Mouse (Mus musculus) thymus, adult 2 months (tissue): ENCODE measurements at regions not wholly inside any gene's neighbourhood (a gene's known extent, or its start where the extent isn't known, plus 50 kb on each side); places are given as distances from the start of the nearest gene placed in this dataset.

Source experiments
- DNase-seq: peaks from one replicate; pipeline ENCODE4 v3.0.0; 2021
- H3K27ac ChIP-seq: fragments of 200-500 bp; 2 replicates; pipeline ENCODE4 v1.5.1; 2012; ENCODE audit warnings: low read length, control low read depth; ENCODE audit not compliant: control insufficient read depth, insufficient read depth
- H3K27me3 ChIP-seq: fragments of 200-500 bp; 2 replicates; pipeline ENCODE4 v1.6.1; 2012; ENCODE audit warnings: mild to moderate bottlenecking, low read length, moderate library complexity, mixed read lengths; ENCODE audit not compliant: control insufficient read depth, insufficient read depth
- H3K36me3 ChIP-seq: fragments of 200-500 bp; 2 replicates; pipeline ENCODE4 v1.6.1; 2012; ENCODE audit warnings: mild to moderate bottlenecking, low read length, moderate library complexity; ENCODE audit not compliant: control insufficient read depth, insufficient read depth
- H3K4me1 ChIP-seq: fragments of 200-500 bp; replicated peaks from 2 replicates; pipeline ENCODE4 v1.6.1; 2012; ENCODE audit warnings: low read length; ENCODE audit not compliant: control insufficient read depth, insufficient read depth
- H3K4me3 ChIP-seq: fragments of 200-500 bp; 2 replicates; pipeline ENCODE4 v1.5.1; 2012; ENCODE audit warnings: mild to moderate bottlenecking, low read length, control low read depth, moderate library complexity; ENCODE audit not compliant: control insufficient read depth, insufficient read depth
- CTCF ChIP-seq: fragments of 200-500 bp; IDR thresholded peaks from 2 replicates; pipeline ENCODE4 v1.5.1; 2012; ENCODE audit warnings: mild to moderate bottlenecking, control low read depth, low read length, moderate library complexity, borderline replicate concordance; ENCODE audit not compliant: control insufficient read depth, poor library complexity, insufficient read depth; ENCODE audit errors: extremely low read depth
- POLR2A ChIP-seq: fragments of 200-500 bp; IDR thresholded peaks from 2 replicates; pipeline ENCODE4 v1.6.1; 2012; ENCODE audit warnings: mild to moderate bottlenecking, low read length, control low read depth, moderate library complexity; ENCODE audit not compliant: control insufficient read depth, poor library complexity, insufficient read depth; ENCODE audit errors: extremely low read depth
- WGBS: fragments of 180-500 bp; shearing (Covaris S2); methylation state at CpG from one replicate; pipeline ENCODE4 v1.1.7; 2018; 5-methylcytosine and 5-hydroxymethylcytosine counted together

- no peaks in the 10 kb centered on the region for H3K27me3 ChIP-seq
- DNase-seq, result no peak
- H3K27ac ChIP-seq, result no peak overlapping the region
- no peaks in the 10 kb centered on the region for H3K4me1 ChIP-seq
- no peaks in the 10 kb centered on the region for H3K36me3 ChIP-seq
- TF ChIP-seq CTCF (no peak), POLR2A (no peak)
- no peak overlapping the region for H3K4me3 ChIP-seq
- WGBS, result 95% methylated on average over 12 of the region's 12 CpGs
These were observed 388.5 kb upstream of the Acvr2a start for GRCm38 (mm10) chr2:48425200-48426090.

GRCm38 (mm10) chr2:48432545-48432944 lies 381.4 kb upstream of the Acvr2a start:
- Histone ChIP-seq H3K36me3 (no peaks in the 10 kb centered on the region), H3K4me1 (no peaks in the 10 kb centered on the region), H3K27me3 (no peaks in the 10 kb centered on the region), H3K27ac (no peak overlapping the region), H3K4me3 (no peak overlapping the region)
- no peak for TF ChIP-seq CTCF
- no peak for TF ChIP-seq POLR2A
- DNase-seq, result no peak
- WGBS, result 71% methylated on average over 1 of the region's 1 CpGs

GRCm38 (mm10) chr2:48441296-48441990 lies 372.5 kb upstream of the Acvr2a start:
- WGBS, result 92% methylated on average over 11 of the region's 11 CpGs
- Histone ChIP-seq H3K4me3 (no peak overlapping the region), H3K27ac (no peak overlapping the region), H3K4me1 (no peaks in the 10 kb centered on the region), H3K27me3 (no peaks in the 10 kb centered on the region), H3K36me3 (no peaks in the 10 kb centered on the region)
- no peak for TF ChIP-seq CTCF
- no peak for TF ChIP-seq POLR2A
- DNase-seq, result no peak

- no peak for TF ChIP-seq CTCF
- TF ChIP-seq POLR2A, result no peak
- Histone ChIP-seq H3K27me3 (no peaks in the 10 kb centered on the region), H3K36me3 (no peaks in the 10 kb centered on the region), H3K27ac (no peak overlapping the region), H3K4me3 (no peak overlapping the region), H3K4me1 (no peaks in the 10 kb centered on the region)
- WGBS, result 65% methylated on average over 10 of the region's 10 CpGs
- DNase-seq, result no peak
These were observed 371.8 kb upstream of the Acvr2a start for GRCm38 (mm10) chr2:48441991-48442544.

- DNase-seq, result no peak
- no peaks in the 10 kb centered on the region for H3K36me3 ChIP-seq
- no peak overlapping the region for H3K27ac ChIP-seq
- no peaks in the 10 kb centered on the region for H3K27me3 ChIP-seq
- no peaks in the 10 kb centered on the region for H3K4me1 ChIP-seq
- TF ChIP-seq CTCF, result no peak
- no peak for TF ChIP-seq POLR2A
- no peak overlapping the region for H3K4me3 ChIP-seq
- 90% methylated on average over 5 of the region's 5 CpGs for WGBS
These were observed 367.9 kb upstream of the Acvr2a start for GRCm38 (mm10) chr2:48445898-48446604.

GRCm38 (mm10) chr2:48446617-48447016 lies 367.3 kb upstream of the Acvr2a start:
- 95% methylated on average over 5 of the region's 5 CpGs for WGBS
- DNase-seq, result no peak
- TF ChIP-seq POLR2A (no peak), CTCF (no peak)
- Histone ChIP-seq H3K4me1 (no peaks in the 10 kb centered on the region), H3K4me3 (no peak overlapping the region), H3K27ac (no peak overlapping the region), H3K36me3 (no peaks in the 10 kb centered on the region), H3K27me3 (no peaks in the 10 kb centered on the region)
